Mouse (Mus musculus): Measurements from ENCODE around the gene Adcyap1r1. TPM values are rescaled to one million over a fixed set of nuclear protein-coding genes. Genes with fewer than 3 reads are reported as not detected.

The Adcyap1r1 gene
- polyA plus RNA-seq, 1 experiment = not detected

- TF ChIP-seq GATA1 (IDR thresholded peaks at IDR 0.05; ENCODE audit: low read length) = no peak
Observed at GRCm38 (mm10) chr6:55462394-55462793, 10.6 kb downstream of the Adcyap1r1 start.

GRCm38 (mm10) chr6:55463966-55464365 is 12.2 kb downstream of the Adcyap1r1 start:
- no peak for TF ChIP-seq GATA1 (IDR thresholded peaks at IDR 0.05; ENCODE audit: low read length)

- no peak for TF ChIP-seq GATA1 (IDR thresholded peaks at IDR 0.05; ENCODE audit: low read length)
Observed at GRCm38 (mm10) chr6:55465311-55465710, 13.5 kb downstream of the Adcyap1r1 start.

GRCm38 (mm10) chr6:55466301-55466761 is 14.6 kb downstream of the Adcyap1r1 start:
- TF ChIP-seq GATA1 (IDR thresholded peaks at IDR 0.05; ENCODE audit: low read length) = no peak

GRCm38 (mm10) chr6:55470691-55471090 is 18.9 kb downstream of the Adcyap1r1 start:
- no peak for TF ChIP-seq GATA1 (IDR thresholded peaks at IDR 0.05; ENCODE audit: low read length)

GRCm38 (mm10) chr6:55472381-55472780 is 20.6 kb downstream of the Adcyap1r1 start:
- no peak for TF ChIP-seq GATA1 (IDR thresholded peaks at IDR 0.05; ENCODE audit: low read length)

GRCm38 (mm10) chr6:55480988-55481387 is 29.2 kb downstream of the Adcyap1r1 start:
- TF ChIP-seq GATA1 (IDR thresholded peaks at IDR 0.05; ENCODE audit: low read length) = no peak

GRCm38 (mm10) chr6:55482471-55482870 is 30.7 kb downstream of the Adcyap1r1 start:
- TF ChIP-seq GATA1 (IDR thresholded peaks at IDR 0.05; ENCODE audit: low read length) = no peak

- TF ChIP-seq GATA1 (IDR thresholded peaks at IDR 0.05; ENCODE audit: low read length) = no peak
Observed at GRCm38 (mm10) chr6:55483360-55483759, 31.6 kb downstream of the Adcyap1r1 start.

- no peak for TF ChIP-seq GATA1 (IDR thresholded peaks at IDR 0.05; ENCODE audit: low read length)
Observed at GRCm38 (mm10) chr6:55484224-55484623, 32.4 kb downstream of the Adcyap1r1 start.

- no peak for TF ChIP-seq GATA1 (IDR thresholded peaks at IDR 0.05; ENCODE audit: low read length)
Observed at GRCm38 (mm10) chr6:55485216-55485615, 33.4 kb downstream of the Adcyap1r1 start.

- TF ChIP-seq GATA1 (IDR thresholded peaks at IDR 0.05; ENCODE audit: low read length) = no peak
Observed at GRCm38 (mm10) chr6:55487726-55488125, 35.9 kb downstream of the Adcyap1r1 start.

- TF ChIP-seq GATA1 (IDR thresholded peaks at IDR 0.05; ENCODE audit: low read length) = no peak
Observed at GRCm38 (mm10) chr6:55496201-55496600, 44.4 kb downstream of the Adcyap1r1 start.

- no peak for TF ChIP-seq GATA1 (IDR thresholded peaks at IDR 0.05; ENCODE audit: low read length)
Observed at GRCm38 (mm10) chr6:55498753-55499152, 47.0 kb downstream of the Adcyap1r1 start.

GRCm38 (mm10) chr6:55501061-55501460 is 49.3 kb downstream of the Adcyap1r1 start:
- no peak for TF ChIP-seq GATA1 (IDR thresholded peaks at IDR 0.05; ENCODE audit: low read length)

GRCm38 (mm10) chr6:55502309-55502708 is 50.5 kb downstream of the Adcyap1r1 start:
- TF ChIP-seq GATA1 (IDR thresholded peaks at IDR 0.05; ENCODE audit: low read length) = no peak

- no peak for TF ChIP-seq GATA1 (IDR thresholded peaks at IDR 0.05; ENCODE audit: low read length)
Observed at GRCm38 (mm10) chr6:55504797-55505488, 53.2 kb downstream of the Adcyap1r1 start.
